Mouse (Mus musculus): ENCODE results near the gene Gm21983. TPM values are rescaled to one million over a fixed set of nuclear protein-coding genes. Genes with fewer than 3 reads are reported as not detected.

The Gm21983 gene
- total and polyA plus RNA-seq, 2 experiments from 2014 or later = not detected

- under 1% methylated on average over 60 of the region's 64 CpGs for WGBS
These were observed 15.1 kb upstream of the Gm21983 start, which contains the start of the genes BC024978 and Snrpa for GRCm38 (mm10) chr7:27195681-27196611. TSS of gene BC024978 (plus strand) at chr7:27195781. TSS of gene Snrpa (minus strand) at chr7:27196271.

DNA sequence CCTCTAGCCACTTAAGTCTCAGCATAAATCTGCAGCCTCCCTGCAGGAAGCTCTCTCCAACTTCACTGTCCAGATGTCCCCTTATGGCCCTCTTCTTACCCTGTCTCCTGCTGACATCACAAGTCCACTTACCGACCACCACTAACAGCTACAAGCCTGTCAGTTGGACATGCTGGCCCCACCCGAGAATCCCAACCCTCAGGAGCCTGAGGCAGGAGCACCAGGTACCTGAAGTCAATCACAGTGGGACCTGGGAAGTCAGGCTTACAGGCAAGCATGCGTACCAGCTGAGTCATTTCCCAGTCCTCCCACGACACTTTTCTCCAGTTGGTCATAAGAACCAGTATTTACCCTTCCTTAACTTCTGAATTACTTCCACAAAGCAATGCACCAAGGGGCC, 12.8 kb upstream of the Gm21983 start:
- 0 out of 2 replicates have a peak, but pooled peaks cover 7% of the 10 kb centered on the region for H3K4me1 ChIP-seq (ENCODE audit: insufficient read depth, low read length)
- no peaks in the 10 kb centered on the region for H3K9me3 ChIP-seq (ENCODE audit: low read length)
- DNase-seq (ENCODE audit: low spot score) (no peak), ATAC-seq (ENCODE audit: low FRiP score) (no peak)
- H3K27me3 ChIP-seq (ENCODE audit: insufficient read depth, low read length) = no peaks in the 10 kb centered on the region
- H3K27ac ChIP-seq (ENCODE audit: low read depth, low read length) = no peak overlapping the region
- 89% methylated on average over 4 of the region's 4 CpGs for WGBS
- H3K4me2 ChIP-seq (ENCODE audit: low read depth, low read length, poor library complexity, severe bottlenecking) = no peak overlapping the region
- no peak overlapping the region for H3K4me3 ChIP-seq (ENCODE audit: low read depth, low read length)
- H3K36me3 ChIP-seq (ENCODE audit: insufficient read depth, low read length) = peaks cover 44% of the 10 kb centered on the region
- H3K9ac ChIP-seq (replicated peaks; ENCODE audit: low read length, poor library complexity, severe bottlenecking) = 0 out of 2 replicates have a peak overlapping the region, but pooled peaks have one; percentile 24
- TF ChIP-seq CTCF (IDR thresholded peaks at IDR 0.05) = no peak

More at GRCm38 (mm10) chr7:27195681-27196611, 15.1 kb upstream of the Gm21983 start, which contains the start of the genes BC024978 and Snrpa:
- TF ChIP-seq CTCF (IDR thresholded peaks at IDR 0.05) = peak; percentile 21; the same call in 1 of the 2 replicates
- ATAC-seq (ENCODE audit: low FRiP score) (peak; percentile 98), DNase-seq (ENCODE audit: low spot score) (peak; percentile 100)
- Histone ChIP-seq H3K9ac (replicated peaks; ENCODE audit: low read length, poor library complexity, severe bottlenecking) (peak within 1 kb of the TSS; percentile 88), H3K4me3 (ENCODE audit: low read depth, low read length) (peak within 1 kb of the TSS; percentile 78), H3K9me3 (ENCODE audit: low read length) (no peaks in the 10 kb centered on the region), H3K4me1 (ENCODE audit: insufficient read depth, low read length) (0 out of 2 replicates have a peak, but pooled peaks cover 7% of the 10 kb centered on the region), H3K27ac (ENCODE audit: low read depth, low read length) (peak within 1 kb of the TSS; percentile 96), H3K36me3 (ENCODE audit: insufficient read depth, low read length) (peaks cover 25% of the 10 kb centered on the region), H3K4me2 (ENCODE audit: low read depth, low read length, poor library complexity, severe bottlenecking) (peak within 1 kb of the TSS; percentile 79), H3K27me3 (ENCODE audit: insufficient read depth, low read length) (no peaks in the 10 kb centered on the region)

GRCm38 (mm10) chr7:27192434-27192833, 11.5 kb upstream of the Gm21983 start:
- H3K4me2 ChIP-seq (ENCODE audit: low read depth, low read length, poor library complexity, severe bottlenecking) = no peak overlapping the region
- no peak overlapping the region for H3K4me3 ChIP-seq (ENCODE audit: low read depth, low read length)
- 0 out of 2 replicates have a peak, but pooled peaks cover 7% of the 10 kb centered on the region for H3K4me1 ChIP-seq (ENCODE audit: insufficient read depth, low read length)
- no peaks in the 10 kb centered on the region for H3K9me3 ChIP-seq (ENCODE audit: low read length)
- no peak overlapping the region for H3K27ac ChIP-seq (ENCODE audit: low read depth, low read length)
- ATAC-seq (ENCODE audit: low FRiP score) (no peak), DNase-seq (ENCODE audit: low spot score) (no peak)
- H3K9ac ChIP-seq (replicated peaks; ENCODE audit: low read length, poor library complexity, severe bottlenecking) = no peak overlapping the region
- no peak for TF ChIP-seq CTCF (IDR thresholded peaks at IDR 0.05)
- peaks cover 55% of the 10 kb centered on the region for H3K36me3 ChIP-seq (ENCODE audit: insufficient read depth, low read length)
- H3K27me3 ChIP-seq (ENCODE audit: insufficient read depth, low read length) = no peaks in the 10 kb centered on the region
- 92% methylated on average over 5 of the region's 5 CpGs for WGBS

DNA sequence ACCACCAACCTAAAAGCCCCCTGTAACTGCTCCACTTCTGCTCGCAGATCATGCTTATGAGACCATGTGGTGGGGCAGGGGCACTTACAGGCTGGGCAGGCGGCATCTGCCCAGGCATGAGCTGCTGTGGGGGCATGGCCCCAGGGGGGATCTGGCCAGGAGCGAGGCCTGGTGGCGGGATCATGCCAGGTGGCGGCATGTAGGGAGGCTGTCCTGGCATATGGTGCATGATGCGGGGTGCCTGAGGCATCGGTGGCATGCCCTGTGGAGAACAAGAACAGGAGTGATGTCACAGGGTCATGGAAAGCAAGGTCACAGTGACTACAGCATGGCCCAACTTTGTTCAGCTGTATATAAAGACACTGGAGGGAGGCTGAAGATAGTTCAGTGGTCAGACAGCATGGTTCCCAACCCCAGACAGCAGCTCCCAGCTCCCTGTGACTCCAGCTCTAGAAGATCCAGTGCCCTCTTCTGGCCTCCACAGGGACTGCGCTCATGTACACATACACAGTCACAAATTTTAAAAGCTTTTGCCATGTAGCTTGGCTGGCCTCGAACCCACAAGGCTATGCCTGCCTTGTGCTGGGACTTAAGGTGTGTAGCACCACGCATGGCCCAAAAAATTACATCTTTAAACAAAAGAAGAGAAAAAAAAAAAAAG, 8.5 kb upstream of the Gm21983 start:
- no peaks in the 10 kb centered on the region for H3K9me3 ChIP-seq (ENCODE audit: low read length)
- DNase-seq (ENCODE audit: low spot score) (no peak), ATAC-seq (ENCODE audit: low FRiP score) (no peak)
- 87% methylated on average over 10 of the region's 10 CpGs for WGBS
- TF ChIP-seq CTCF (IDR thresholded peaks at IDR 0.05) = peak; percentile 35
- H3K4me1 ChIP-seq (ENCODE audit: insufficient read depth, low read length) = 0 out of 2 replicates have a peak, but pooled peaks cover under 1% of the 10 kb centered on the region
- no peak overlapping the region for H3K9ac ChIP-seq (replicated peaks; ENCODE audit: low read length, poor library complexity, severe bottlenecking)
- H3K27me3 ChIP-seq (ENCODE audit: insufficient read depth, low read length) = no peaks in the 10 kb centered on the region
- peaks cover 75% of the 10 kb centered on the region for H3K36me3 ChIP-seq (ENCODE audit: insufficient read depth, low read length)
- no peak overlapping the region for H3K4me3 ChIP-seq (ENCODE audit: low read depth, low read length)
- no peak overlapping the region for H3K4me2 ChIP-seq (ENCODE audit: low read depth, low read length, poor library complexity, severe bottlenecking)
- no peak overlapping the region for H3K27ac ChIP-seq (ENCODE audit: low read depth, low read length)

GRCm38 (mm10) chr7:27185986-27186385, 5.1 kb upstream of the Gm21983 start:
- WGBS = 91% methylated on average over 5 of the region's 5 CpGs
- Histone ChIP-seq H3K9ac (replicated peaks; ENCODE audit: low read length, poor library complexity, severe bottlenecking) (no peak overlapping the region), H3K27me3 (ENCODE audit: insufficient read depth, low read length) (no peaks in the 10 kb centered on the region), H3K4me1 (ENCODE audit: insufficient read depth, low read length) (no peaks in the 10 kb centered on the region), H3K4me3 (ENCODE audit: low read depth, low read length) (no peak overlapping the region), H3K9me3 (ENCODE audit: low read length) (no peaks in the 10 kb centered on the region), H3K27ac (ENCODE audit: low read depth, low read length) (no peak overlapping the region), H3K36me3 (ENCODE audit: insufficient read depth, low read length) (peaks cover 53% of the 10 kb centered on the region), H3K4me2 (ENCODE audit: low read depth, low read length, poor library complexity, severe bottlenecking) (no peak overlapping the region)
- TF ChIP-seq CTCF (IDR thresholded peaks at IDR 0.05) = no peak
- DNase-seq (ENCODE audit: low spot score) = no peak
- no peak for ATAC-seq (ENCODE audit: low FRiP score)

All from midbrain, postnatal 0 days (tissue).